18 mouse cellular contexts compared by ENCODE assay signal in genomic region chr4:63171122-63171521, GRCm38 (mm10). TPM values are rescaled to one million over a fixed set of nuclear protein-coding genes. Genes with fewer than 3 reads are reported as not detected.
DNase-seq lines count a peak whose midpoint lies in the region; ATAC-seq and TF ChIP-seq lines count a peak whose summit lies in the region.
"Had no signal": no experiment of that assay in that cellular context is flagged by ENCODE, and none has a peak within 500 bp of the region (broad histone marks: within the 10 kb centered on the region; RNA-seq: fewer than 3 reads in every experiment).

No protein-coding gene starts in this region.

- H3K4me2 ChIP-seq in kidney, embryonic 15.5 days, result peak overlapping the region; percentile 57
- peak overlapping the region; percentile 33 for H3K4me2 ChIP-seq in liver, embryonic 16.5 days (ENCODE audit: low read depth, low read length)
- H3K4me2 ChIP-seq: heart, embryonic 11.5 days; midbrain, embryonic 12.5 days had no signal

- no peaks in the 10 kb centered on the region for H3K36me3 ChIP-seq in ES-Bruce4 (ENCODE audit: control insufficient read depth, insufficient read depth, low read length, poor library complexity, severe bottlenecking)
- H3K36me3 ChIP-seq in kidney, embryonic 15.5 days, result peaks cover 14% of the 10 kb centered on the region; the same call in 1 of the 2 replicates
- no peaks in the 10 kb centered on the region for H3K36me3 ChIP-seq in liver, embryonic 16.5 days (ENCODE audit: control insufficient read depth, insufficient read depth)
- H3K36me3 ChIP-seq: midbrain, embryonic 12.5 days had no signal

- no peak for TF ChIP-seq EP300 in ES-Bruce4 (IDR thresholded peaks at IDR 0.05; ENCODE audit: insufficient read depth, low read depth, low read length)

- no peak for TF ChIP-seq POLR2A in ES-Bruce4 (IDR thresholded peaks at IDR 0.05; ENCODE audit: insufficient read depth, low read length)

- no peak overlapping the region for H3K27ac ChIP-seq in ES-Bruce4 (ENCODE audit: insufficient read depth, low read length)
- H3K27ac ChIP-seq in kidney, embryonic 15.5 days, result peak overlapping the region; percentile 96
- no peak overlapping the region for H3K27ac ChIP-seq in liver, embryonic 16.5 days (ENCODE audit: low read length)
- H3K27ac ChIP-seq: midbrain, embryonic 12.5 days had no signal

- peak; percentile 49 for DNase-seq in kidney, adult 18-20 months
- DNase-seq in kidney, adult 9 months, result no peak
- DNase-seq in adrenal gland, postnatal 25 days, result no peak
- no peak for DNase-seq in c-Kit-positive CD71-positive TER-119-positive erythroid progenitor cells, embryonic 14.5 days (ENCODE audit: low spot score)
- no peak for DNase-seq in urinary bladder, postnatal 25 days (ENCODE audit: low spot score)
- DNase-seq: adrenal gland, postnatal 36 days; forebrain, postnatal 0 days; gastrocnemius, postnatal 14 days; heart, postnatal 36 days; lung, postnatal 14 days; thymus, postnatal 14 days had no signal

- H3K9ac ChIP-seq in ES-Bruce4 (ENCODE audit: low read depth, poor library complexity, severe bottlenecking), result no peak overlapping the region
- peak overlapping the region; percentile 48 for H3K9ac ChIP-seq in kidney, embryonic 15.5 days
- no peak overlapping the region for H3K9ac ChIP-seq in liver, embryonic 16.5 days (ENCODE audit: low read depth, low read length)
- H3K9ac ChIP-seq: forebrain, postnatal 0 days; midbrain, embryonic 12.5 days had no signal

- peak overlapping the region; percentile 33 for H3K4me3 ChIP-seq in ES-Bruce4 (ENCODE audit: low read depth, low read length)
- peak overlapping the region; percentile 49 for H3K4me3 ChIP-seq in kidney, embryonic 15.5 days (replicated peaks)
- peak overlapping the region; percentile 32 for H3K4me3 ChIP-seq in liver, embryonic 16.5 days (ENCODE audit: low read depth, low read length)
- H3K4me3 ChIP-seq: midbrain, embryonic 12.5 days had no signal

- H3K27me3 ChIP-seq in ES-Bruce4 (ENCODE audit: control insufficient read depth, insufficient read depth, low read length, poor library complexity, severe bottlenecking), result 0 out of 2 replicates have a peak, but pooled peaks cover 1% of the 10 kb centered on the region
- H3K27me3 ChIP-seq in kidney, embryonic 15.5 days, result peaks cover 8% of the 10 kb centered on the region; the same call in 1 of the 2 replicates
- no peaks in the 10 kb centered on the region for H3K27me3 ChIP-seq in liver, embryonic 16.5 days (ENCODE audit: control insufficient read depth, insufficient read depth, low read depth, low read length)

- ATAC-seq in kidney, embryonic 15.5 days (replicated peaks; ENCODE audit: low FRiP score), result no peak
- no peak for ATAC-seq in liver, embryonic 16.5 days (ENCODE audit: low read depth)
- ATAC-seq: forebrain, postnatal 0 days had no signal

- TF ChIP-seq CTCF in ES-Bruce4 (IDR thresholded peaks at IDR 0.05; ENCODE audit: low read depth, low read length), result no peak

- no peaks in the 10 kb centered on the region for H3K4me1 ChIP-seq in ES-Bruce4 (ENCODE audit: control insufficient read depth, insufficient read depth, low read length)
- peaks cover 20% of the 10 kb centered on the region for H3K4me1 ChIP-seq in kidney, embryonic 15.5 days
- no peaks in the 10 kb centered on the region for H3K4me1 ChIP-seq in liver, embryonic 16.5 days (ENCODE audit: control insufficient read depth, low read depth, low read length)

- WGBS in kidney, embryonic 15.5 days, result 37% methylated on average over 24 of the region's 24 CpGs
- 40% methylated on average over 24 of the region's 24 CpGs for WGBS in liver, embryonic 16.5 days (ENCODE audit: insufficient replicate concordance)

- H3K9me3 ChIP-seq in ES-Bruce4 (replicated peaks; ENCODE audit: control insufficient read depth, insufficient read depth, low read length, poor library complexity, severe bottlenecking), result no peaks in the 10 kb centered on the region
- no peaks in the 10 kb centered on the region for H3K9me3 ChIP-seq in kidney, embryonic 15.5 days (replicated peaks)
- no peaks in the 10 kb centered on the region for H3K9me3 ChIP-seq in liver, embryonic 16.5 days (replicated peaks; ENCODE audit: control insufficient read depth, low read length)
- H3K9me3 ChIP-seq: midbrain, embryonic 12.5 days had no signal

RNA-seq across cellular contexts. Expression of gene Kif12, which starts 0.8 kb away (rescaled TPM):
- not detected in 2 replicates for polyA plus RNA-seq in ES-Bruce4 (2011; ENCODE audit: insufficient read depth, insufficient read length, low read depth, missing spikeins)
- polyA plus RNA-seq in kidney, embryonic 15.5 days (2015; fragmentation: Nextera tagmentation; extraction: Ambion mirVana), result 100.0 and 109 TPM in 2 replicates
- 4.8 and 5.3 TPM in 2 replicates for polyA plus RNA-seq in liver, embryonic 16.5 days (2015; fragmentation: Nextera tagmentation; extraction: Ambion mirVana)
- total RNA-seq in adrenal gland, postnatal 25 days (2021), result not detected in 2 replicates
- total RNA-seq: adrenal gland, postnatal 36 days; gastrocnemius, postnatal 14 days; heart, postnatal 36 days; left cerebral cortex, postnatal 36 days had no signal
- polyA plus RNA-seq: forebrain, postnatal 0 days; midbrain, embryonic 12.5 days; neural tube, embryonic 11.5 days had no signal

RNA-seq across cellular contexts. Expression of gene Ambp, which starts 16.5 kb away (rescaled TPM):
- polyA plus RNA-seq in ES-Bruce4 (2011; ENCODE audit: insufficient read depth, insufficient read length, low read depth, missing spikeins), result not detected in 2 replicates
- 8.6 and 19.0 TPM in 2 replicates for polyA plus RNA-seq in kidney, embryonic 15.5 days (2015; fragmentation: Nextera tagmentation; extraction: Ambion mirVana)
- 1,608 and 1,736 TPM in 2 replicates for polyA plus RNA-seq in liver, embryonic 16.5 days (2015; fragmentation: Nextera tagmentation; extraction: Ambion mirVana)
- total RNA-seq in adrenal gland, postnatal 25 days (2021), result 13.7 TPM in 1 of 2 replicates, not detected in the other
- total RNA-seq: forebrain, postnatal 0 days; gastrocnemius, postnatal 14 days; heart, postnatal 36 days; left cerebral cortex, postnatal 36 days had no signal
- polyA plus RNA-seq: forebrain, postnatal 0 days; midbrain, embryonic 12.5 days had no signal

RNA-seq across cellular contexts. Expression of gene Col27a1, which starts 42.7 kb away (rescaled TPM):
- 1.4 and 1.7 TPM in 2 replicates for polyA plus RNA-seq in ES-Bruce4 (2011; ENCODE audit: insufficient read depth, insufficient read length, low read depth, missing spikeins)
- 7.3 and 9.4 TPM in 2 replicates for polyA plus RNA-seq in kidney, embryonic 15.5 days (2015; fragmentation: Nextera tagmentation; extraction: Ambion mirVana)
- 1.6 and 2.1 TPM in 2 replicates for polyA plus RNA-seq in liver, embryonic 16.5 days (2015; fragmentation: Nextera tagmentation; extraction: Ambion mirVana)
- total RNA-seq in adrenal gland, postnatal 25 days (2021), result 9.3 and 11.7 TPM in 2 replicates

Comparison
In these comparisons a context has a peak if more than half of its experiments do, and no peak if none do; other contexts are left out.
1. RNA of gene Kif12, which starts 0.8 kb away (polyA plus RNA-seq): 100.0 to 109 TPM in kidney, embryonic 15.5 days; 4.8 to 5.3 TPM in liver, embryonic 16.5 days and not detected in ES-Bruce4; every median in the first group is over 10 times any median in the second.
2. RNA of gene Ambp, which starts 16.5 kb away (polyA plus RNA-seq): 1,608 to 1,736 TPM in liver, embryonic 16.5 days; 8.6 to 19.0 TPM in kidney, embryonic 15.5 days and not detected in ES-Bruce4; every median in the first group is over 10 times any median in the second.
3. Peak in every context shown above with its lines, with median percentiles within 50 percentile points of each other: H3K4me3 ChIP-seq.